Mouse (Mus musculus): ENCODE results near the gene Sergef.

Gene Sergef

DNA sequence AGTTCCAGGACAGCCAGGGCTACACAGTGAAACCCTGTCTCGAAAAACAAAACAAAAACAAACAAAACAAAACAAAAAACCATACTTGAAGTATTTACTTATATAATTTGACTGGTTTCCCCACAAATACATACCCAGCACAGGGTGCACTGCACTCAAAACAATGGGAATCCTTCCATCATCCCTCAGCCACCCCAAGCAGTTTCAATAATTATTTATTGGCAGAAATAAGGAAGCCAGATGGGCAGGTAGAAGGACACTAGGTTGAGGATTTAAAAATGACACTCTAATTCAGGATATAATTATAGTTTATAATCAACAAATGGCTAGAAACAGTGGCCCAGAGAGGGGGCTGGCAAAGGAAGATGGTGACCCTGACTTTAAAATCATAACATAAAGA, 99.0 kb downstream of the Sergef start:
- no peak for DNase-seq (ENCODE audit: low spot score)

DNA sequence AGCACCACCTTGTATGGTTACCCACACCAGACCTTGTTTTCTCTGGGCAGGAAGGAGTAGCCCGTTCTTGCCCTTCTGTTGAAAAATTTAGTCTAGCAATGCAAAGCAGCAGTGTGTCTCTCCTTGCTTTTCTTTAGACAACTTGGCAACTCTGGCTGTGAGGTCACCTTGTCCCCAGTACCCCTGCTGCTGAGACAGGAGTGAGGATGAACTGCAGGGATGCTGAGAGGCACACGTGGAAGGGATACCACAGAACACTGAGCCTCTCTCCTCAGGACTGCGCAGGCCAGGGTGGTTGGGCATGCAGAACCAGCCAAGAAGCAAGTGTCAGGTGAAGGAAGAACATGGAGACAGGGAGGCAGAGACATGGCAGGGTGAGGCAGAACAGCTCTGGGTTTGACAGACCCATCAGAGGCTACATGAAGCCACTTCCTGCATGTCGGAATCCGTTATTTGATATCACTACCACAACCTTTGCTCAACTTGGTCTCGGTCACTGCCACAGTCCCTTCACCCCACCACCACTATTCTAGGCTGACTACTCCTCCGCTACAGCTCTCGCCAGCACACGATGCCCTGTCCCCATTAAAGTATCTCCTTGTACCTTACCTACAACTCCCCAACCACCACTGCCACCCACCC, 103.0 kb downstream of the Sergef start:
- DNase-seq (ENCODE audit: low spot score), result no peak

DNA sequence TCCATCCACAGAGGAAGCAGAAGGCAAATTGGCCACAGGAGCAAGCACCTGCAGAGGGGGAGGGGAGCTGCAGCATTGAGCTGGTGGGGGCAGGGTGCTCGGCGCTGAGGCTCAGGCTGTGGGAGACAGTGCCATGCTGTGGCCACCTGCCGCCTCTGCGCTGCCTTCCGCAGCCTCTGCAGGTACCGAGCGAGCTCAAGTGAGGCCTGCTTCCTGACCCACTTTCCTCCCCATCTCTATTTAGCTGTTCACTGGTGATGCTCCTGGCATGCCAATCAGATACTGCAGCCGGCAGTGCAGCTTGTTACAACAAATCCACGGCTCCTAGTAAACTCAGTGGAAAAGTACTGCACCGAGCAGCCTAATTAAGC, 104.2 kb downstream of the Sergef start:
- DNase-seq (ENCODE audit: low spot score), result peak; percentile 55

DNA sequence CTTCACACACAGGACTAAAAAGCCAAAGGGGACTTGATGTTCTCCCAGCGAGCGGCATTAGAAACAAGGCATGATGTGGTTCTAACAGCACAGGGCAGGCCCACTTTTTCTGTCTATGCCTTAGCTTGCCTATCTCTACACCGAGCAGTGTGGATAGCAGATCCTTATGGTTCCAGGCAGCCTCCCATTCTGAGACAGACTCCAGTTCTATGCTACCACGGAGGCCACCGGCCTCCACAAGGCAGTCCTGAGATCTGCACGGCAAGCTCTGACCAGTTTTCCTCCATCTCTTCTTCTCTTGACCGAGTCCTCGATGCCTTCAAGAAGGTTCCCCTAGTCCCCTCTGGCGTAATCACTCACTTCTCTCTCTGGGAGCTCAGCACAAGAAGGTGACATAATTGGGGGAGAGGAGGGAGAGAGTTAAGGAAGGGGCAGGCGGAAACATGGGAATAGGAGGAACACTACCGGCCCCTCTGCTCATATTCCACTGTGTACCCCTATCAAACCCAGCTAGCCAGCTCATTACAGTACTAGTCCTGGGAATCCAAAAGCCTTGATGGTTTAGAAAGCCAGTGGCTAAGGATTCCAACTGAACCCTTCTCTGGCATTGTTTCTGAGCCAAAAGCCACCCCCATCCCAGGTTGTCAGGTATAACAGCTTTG, 104.7 kb downstream of the Sergef start:
- DNase-seq (ENCODE audit: low spot score), result no peak

DNA sequence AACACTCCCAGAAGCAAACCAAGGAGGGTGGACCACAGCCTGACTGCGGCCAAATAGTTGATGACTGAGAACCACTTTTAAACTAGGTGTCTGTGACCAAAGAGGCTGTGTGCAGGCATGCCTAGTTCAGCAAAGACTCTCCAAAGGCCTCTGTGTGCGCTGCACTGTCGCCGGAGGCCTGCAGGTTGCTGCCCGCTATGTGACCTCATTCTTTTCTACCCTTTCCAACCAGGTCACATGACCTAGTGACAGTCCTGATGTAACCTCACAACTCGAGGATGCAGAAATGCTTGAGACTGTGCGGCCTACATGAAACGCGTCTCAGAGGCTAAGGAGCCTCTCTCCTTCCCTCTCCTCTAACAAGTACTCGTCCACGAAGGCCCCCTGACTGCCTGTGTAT, 106.1 kb downstream of the Sergef start:
- no peak for DNase-seq (ENCODE audit: low spot score)

DNA sequence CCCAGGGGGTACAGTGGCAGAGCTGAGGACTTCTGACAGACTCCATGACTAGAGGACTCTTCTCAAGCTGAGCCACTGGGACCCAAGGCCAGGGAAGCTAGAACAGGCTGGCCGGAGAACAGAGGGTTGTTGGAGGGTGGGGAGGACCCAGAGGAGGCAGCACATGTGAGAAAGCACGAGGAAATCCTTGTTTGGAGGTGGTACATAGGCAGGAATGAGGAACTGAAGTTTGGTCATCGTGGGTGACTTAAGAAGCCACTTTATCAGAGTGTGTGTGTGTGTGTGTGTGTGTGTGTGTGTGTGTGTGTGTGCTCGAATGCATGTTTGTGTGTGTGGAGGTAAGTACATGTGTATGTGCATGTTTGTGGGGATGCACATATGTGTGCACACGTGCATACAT, 108.3 kb downstream of the Sergef start:
- no peak for DNase-seq (ENCODE audit: low spot score)

DNA sequence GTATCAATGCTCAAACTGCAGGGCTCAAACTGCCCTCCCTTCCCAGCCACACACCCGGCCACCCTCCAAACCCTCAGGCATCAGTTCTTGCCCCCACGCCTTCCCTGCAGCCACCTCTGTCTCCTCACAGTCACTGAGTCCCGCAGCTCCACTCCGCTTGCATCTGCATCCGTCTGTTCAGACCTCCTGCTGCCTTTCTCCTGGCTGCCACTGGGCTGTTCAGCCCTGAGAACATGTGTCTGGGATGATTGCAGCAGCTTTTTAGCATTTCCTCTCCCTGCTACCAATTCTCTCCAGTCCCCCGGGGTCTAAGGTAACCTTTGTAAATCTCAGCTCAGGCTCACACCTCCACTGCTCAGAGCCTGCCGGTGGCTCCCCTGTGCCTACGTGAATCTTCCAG, 109.7 kb downstream of the Sergef start:
- DNase-seq (ENCODE audit: low spot score), result no peak

DNA sequence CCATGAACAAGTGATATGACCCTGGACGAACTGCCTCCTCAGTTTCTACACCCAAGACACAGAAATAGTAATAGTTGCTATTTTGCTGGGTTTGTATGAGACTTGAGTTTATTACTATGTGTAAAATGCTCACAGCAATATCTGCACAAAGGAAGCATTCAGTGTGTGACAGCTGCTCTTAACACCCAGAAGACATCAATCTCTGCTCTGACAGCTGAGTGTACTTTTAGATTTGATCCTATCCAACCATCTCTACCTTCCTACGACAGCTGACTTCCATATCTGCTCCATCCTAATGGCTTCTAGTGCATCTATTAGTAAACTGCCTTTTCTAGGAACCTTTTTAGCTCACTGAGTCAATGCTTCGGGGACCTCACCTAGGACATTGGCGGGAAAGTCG, 110.3 kb downstream of the Sergef start:
- DNase-seq (ENCODE audit: low spot score), result no peak

DNA sequence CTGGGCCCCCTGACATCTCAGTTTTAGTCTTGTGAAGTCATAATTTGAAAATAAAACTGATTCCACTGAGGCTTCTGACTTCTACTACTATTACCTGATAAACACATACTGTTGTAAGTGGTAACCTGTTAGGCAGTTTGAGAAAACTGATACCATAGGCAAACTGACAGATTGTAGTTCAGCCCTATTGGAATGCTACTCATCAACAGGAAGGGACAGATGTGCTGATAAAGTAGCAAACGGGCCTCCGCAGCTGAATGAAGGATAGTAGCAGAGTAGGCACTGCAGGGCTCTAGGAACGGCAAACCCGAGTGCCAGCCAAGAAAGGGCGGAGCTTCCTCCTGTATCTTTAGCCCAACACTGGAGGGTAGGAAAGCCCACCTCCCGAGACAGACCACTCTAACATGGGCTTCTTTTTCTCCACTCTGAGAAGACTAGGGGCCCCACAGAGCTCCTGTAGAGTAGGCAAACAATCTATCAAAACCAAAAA, 112.9 kb downstream of the Sergef start:
- no peak for DNase-seq (ENCODE audit: low spot score)

DNA sequence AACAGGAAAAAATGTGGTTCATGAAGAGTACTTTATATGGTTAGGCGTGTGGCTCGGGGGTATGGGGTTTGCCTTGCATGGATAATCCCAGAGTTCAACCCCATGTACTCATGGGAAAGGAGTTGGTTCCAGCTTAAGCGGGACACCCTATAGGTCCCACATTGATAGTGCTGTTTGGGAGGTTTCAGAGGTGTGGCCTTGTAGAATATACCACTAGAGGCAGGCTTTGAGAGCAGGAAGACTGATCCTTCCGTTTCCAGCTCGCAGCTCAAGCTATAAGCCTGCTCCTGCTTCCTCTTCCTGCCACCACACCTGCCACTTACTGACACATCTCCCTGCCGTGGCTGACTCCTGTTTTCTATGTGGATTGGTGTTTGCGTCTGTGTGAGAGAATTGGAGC, 116.4 kb downstream of the Sergef start:
- no peak for DNase-seq (ENCODE audit: low spot score)

DNA sequence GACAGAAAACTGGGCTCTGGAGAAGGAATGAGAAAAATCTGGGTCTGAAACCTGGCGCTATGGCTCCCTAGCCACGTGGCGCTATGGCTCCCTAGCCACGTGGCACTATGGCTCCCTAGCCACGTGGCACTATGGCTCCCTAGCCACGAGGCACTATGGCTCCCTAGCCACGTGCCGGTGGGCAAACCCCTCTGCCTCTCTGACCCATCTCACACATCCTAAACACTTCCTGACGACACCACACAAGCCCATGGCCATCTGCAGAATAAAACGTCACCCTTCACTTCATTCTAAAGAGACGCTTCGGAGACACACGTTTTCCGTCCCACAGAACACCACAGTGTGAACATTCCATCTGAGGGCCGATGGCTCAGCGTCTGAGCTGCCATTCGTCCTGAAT, 117.8 kb downstream of the Sergef start:
- DNase-seq (ENCODE audit: low spot score), result no peak

DNA sequence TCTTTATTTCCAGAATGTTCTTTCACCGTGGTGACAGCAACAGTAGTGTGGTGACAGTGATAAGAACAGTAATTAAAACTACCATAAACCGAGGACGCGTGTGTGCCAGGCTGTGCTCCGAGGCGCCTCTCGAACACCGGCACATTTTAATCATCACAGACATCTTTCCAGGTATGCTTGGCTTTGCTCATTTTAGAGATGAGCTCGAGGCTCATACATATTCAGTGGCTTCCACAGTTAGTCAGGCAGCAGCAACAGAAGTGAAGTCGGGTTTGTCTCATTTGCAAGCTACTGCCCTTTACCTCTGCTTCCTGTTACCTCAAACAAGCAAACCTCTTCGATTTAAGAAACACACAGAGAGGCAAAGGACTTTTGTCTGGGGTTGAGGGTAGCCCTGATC, 120.5 kb downstream of the Sergef start:
- no peak for DNase-seq (ENCODE audit: low spot score)

DNA sequence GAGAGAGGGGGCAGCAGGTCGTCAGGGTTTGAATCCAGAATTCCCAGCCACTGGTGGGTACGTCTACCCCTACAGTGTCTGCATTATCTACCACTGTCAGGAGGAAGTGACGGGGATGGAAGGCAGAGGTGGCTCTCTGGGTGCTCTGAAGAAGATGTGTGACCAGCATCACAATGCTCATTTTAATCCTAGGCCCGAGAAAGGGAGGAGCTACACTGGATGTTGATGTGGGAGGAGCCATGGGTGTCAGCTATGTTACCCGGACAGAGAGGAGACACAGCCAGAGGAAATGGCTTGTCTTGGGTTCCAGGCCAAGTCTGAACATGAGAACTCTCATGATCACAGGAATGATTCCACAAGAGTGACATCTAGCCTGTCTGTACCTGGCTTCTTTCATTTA, 122.4 kb downstream of the Sergef start:
- DNase-seq (ENCODE audit: low spot score), result no peak

DNA sequence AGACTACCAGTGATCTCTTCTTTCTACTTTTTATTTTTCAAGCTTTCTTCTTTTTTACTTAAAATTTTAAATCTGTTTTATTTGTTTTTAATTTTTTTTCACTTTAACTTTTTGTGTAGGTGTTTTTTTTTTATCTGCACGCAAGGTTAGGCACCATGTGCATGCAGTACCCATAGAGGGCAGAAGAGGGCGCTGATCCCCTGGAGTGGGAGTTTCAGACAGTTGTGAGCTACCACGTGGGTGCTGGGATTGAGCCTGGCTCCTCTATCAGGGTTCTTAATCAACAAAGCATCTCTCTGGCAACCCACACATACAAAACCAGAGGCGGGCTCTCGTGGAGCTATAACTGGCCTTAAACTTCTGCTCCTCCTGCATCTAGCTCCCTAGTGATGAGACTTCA, 123.6 kb downstream of the Sergef start:
- no peak for DNase-seq (ENCODE audit: low spot score)

DNA sequence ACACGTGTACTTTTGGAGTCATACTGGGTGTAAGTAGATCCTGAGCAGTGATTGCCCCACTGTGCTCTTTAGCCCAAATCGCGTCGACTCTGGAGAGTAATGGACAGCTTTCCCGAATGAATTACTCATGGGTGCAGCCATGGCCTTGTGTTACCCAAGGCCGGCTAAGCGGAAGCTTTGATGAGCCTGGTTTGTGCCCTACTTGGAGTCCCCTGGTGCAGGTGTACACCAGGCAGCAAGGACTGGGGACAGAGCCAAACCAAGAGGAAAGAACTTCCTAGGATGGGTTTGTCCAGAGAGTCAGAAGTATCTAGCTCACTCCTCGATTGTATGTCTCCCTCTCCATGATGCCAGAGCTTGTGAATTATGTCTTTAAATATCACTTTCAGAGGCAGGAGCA, 124.6 kb downstream of the Sergef start:
- no peak for DNase-seq (ENCODE audit: low spot score)

DNA sequence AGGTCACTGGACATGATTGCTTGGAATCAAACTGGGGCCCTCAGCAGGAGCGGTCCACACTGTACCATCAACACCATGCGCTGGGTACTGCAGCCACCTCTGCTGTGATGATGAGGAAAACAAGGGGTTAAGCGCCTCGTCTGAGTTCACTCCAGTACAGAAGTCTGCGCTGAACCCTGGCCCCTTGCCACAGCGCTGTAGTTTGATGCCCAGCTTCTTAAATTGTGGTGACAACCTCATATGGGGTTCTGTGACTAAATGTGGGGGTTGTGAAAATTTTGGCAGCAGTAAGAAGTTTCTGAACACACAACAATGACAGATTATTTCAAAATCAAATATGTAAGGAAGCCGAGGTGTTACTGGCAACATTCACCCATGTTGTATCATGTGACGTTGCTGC, 126.0 kb downstream of the Sergef start:
- no peak for DNase-seq (ENCODE audit: low spot score)

DNA sequence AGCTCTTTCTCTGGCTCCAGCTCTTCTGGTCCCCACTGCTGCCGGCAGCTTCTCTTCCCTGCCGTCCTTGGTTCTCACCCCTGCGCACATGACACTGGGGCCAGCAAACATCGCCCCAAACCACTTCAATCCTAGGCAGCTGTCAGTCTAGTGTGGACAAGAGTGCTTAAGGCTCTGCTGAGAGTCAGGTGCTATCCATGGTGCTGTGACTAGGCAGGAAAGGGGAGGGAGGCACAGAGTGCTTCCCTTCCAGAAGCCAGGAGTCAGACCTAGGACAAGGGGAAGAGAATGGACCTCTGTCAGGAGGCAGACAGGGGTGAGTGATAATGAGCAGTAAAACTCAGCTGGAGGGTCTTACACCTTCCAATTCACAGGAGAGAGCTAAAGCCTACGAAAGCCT, 126.8 kb downstream of the Sergef start:
- no peak for DNase-seq (ENCODE audit: low spot score)

DNA sequence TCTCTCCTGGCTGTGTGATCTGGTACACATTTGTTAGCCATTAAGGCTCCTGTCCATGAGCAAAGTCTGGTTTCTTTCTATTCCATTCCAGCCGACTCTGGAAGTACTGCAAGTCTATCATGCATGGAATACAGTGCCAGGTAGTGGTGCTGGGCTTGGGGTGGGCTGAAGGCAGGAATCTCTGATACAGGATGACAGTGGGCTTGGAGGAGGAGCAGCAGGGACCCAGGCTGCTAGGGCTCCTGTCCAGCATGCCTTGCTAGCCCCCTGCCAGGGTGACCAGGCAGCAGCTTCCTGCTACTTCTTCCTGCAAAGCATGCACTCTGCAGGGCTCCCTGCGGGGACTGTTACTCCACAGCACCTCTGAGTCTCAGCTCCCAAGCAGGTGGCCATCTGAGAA, 128.8 kb downstream of the Sergef start:
- no peak for DNase-seq (ENCODE audit: low spot score)

DNA sequence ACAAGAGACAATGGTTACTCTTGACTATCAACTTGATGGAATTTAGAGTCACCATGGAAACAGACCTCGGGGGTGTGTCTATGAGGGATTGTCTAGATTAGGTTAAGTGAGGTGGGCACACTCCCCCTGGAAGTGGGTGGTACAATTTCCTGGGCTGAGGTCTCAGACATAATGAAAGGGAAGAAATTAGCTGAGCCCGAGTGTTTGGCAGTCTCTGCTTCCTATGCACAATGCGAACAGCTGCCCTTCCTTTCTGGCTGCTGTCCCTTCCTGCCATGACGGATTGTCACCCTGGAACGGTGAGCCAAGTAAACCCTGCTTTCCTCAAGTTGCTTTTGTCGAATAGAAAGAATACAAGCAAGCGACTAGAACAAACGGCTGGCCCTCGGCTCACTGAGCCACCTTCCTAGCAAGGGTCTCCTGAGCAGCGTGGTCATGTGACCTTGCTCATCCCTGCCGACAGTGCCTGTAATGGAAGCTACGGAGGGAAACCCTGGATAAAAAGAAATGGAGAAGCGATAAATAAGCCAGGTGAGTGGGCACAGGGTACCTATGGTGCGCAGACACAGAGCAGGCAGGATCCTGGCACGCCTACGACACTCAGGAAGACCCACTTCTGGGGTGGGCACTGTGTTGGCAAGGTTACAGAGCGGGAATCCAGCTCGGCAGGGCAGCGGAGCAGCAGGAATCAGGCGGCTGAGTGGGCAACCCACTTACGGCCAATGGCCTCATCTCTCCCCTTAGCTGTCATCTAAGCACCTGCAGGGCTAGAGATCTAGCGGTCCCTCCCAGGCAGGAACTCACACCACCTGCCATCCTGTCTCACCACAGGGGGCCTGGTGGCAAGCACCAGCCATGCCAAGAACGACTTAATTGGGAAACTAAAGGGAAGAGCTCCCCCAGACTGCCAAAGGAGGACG, 130.0 kb downstream of the Sergef start:
- peak; percentile 49 for DNase-seq (ENCODE audit: low spot score)

DNA sequence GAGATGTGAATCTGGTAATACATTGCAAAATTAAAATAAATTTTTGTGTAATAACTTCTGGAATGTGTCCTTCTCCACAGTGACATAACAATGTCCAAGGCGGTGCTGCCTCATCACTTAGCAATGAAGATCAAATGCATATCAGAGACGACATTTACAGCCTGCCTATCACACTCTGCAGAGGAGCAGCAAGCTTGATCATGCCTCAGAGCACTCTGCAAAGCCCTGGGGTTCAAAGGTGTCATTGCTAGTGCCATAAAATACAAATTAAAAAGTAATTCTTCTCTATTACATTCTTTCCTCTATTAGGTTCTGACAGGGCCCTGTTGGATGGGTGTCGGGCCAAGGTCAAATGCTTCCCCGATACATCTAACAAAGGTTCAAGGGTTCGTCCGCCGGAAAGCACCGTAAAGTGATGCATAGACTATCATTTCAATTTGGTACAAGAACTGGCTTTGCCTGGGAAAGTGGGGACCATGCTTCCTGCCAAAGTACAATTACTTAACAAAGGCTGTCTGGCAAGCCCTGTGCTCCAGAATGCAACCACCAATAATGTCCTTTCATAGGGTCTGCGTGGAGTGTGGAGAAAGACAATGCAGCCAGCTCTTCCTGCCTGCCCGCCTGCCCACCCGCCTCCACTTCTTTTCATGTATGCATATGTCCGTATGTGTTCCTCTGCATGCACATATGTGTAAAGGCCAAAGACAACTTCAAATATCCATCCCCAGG, 130.9 kb downstream of the Sergef start:
- DNase-seq (ENCODE audit: low spot score), result peak; percentile 48

DNA sequence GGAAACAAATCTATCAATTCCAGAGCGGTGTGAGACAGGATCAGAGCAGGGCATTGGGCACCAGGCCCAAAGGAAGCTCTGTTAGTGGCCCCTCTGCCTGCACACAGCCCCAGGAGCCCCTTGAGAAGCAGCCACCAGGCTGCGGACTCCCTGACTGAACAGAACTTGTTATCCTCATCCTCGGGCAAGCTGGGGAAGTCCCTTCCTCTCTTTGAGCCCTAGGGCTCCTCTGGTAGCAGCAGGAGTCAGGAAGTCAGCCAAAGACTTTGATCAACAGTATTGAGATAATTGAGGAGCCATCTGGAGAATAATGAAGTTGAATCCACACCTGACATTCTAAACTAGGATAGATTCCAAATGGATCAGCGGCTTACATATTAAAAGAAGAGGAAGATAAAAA, 135.4 kb downstream of the Sergef start:
- DNase-seq (ENCODE audit: low spot score), result no peak

DNA sequence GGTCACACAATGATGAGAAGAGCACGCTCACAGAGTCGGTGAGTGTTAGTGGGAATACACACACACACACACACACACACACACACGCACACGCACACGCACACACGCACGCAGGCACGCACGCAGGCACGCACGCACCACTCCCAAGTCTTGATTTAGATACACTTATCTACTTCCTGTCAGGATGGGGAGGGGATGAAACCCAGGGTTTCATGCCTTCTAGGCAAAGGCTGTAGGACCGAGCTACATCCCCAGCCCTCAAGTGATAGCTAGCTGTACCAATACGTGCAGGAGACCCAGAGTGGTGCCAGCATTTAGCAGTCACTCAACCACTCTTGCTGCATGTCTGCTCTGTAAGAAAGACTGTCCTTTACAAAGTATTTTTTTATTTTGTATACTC, 137.0 kb downstream of the Sergef start:
- DNase-seq (ENCODE audit: low spot score), result no peak
